Mouse (Mus musculus) stomach, postnatal 0 days (tissue): ENCODE results near the gene Grm2. TPM values are rescaled to one million over a fixed set of nuclear protein-coding genes. Genes with fewer than 3 reads are reported as not detected.

Experiments
- ATAC-seq: fragments of 200-750 bp; cut with Nextera tagmentation; 2 replicates; pipeline ENCODE4 v1.8.0; 2017; ENCODE audit not compliant: low FRiP score, low TSS enrichment
- DNase-seq: peaks from one replicate; pipeline ENCODE4 v3.0.0-alpha.2; 2016; ENCODE audit warnings: low spot score
- H3K27ac ChIP-seq: fragments of 300-500 bp; sonication (generic); replicated peaks from 2 replicates; pipeline ENCODE4 v1.5.1; 2014; ENCODE audit warnings: mild to moderate bottlenecking, control low read depth
- H3K27me3 ChIP-seq: fragments of 300-500 bp; sonication (generic); 2 replicates; pipeline ENCODE4 v1.6.1; 2014; ENCODE audit warnings: low read length; ENCODE audit not compliant: control insufficient read depth, insufficient read depth
- H3K36me3 ChIP-seq: fragments of 300-500 bp; sonication (generic); 2 replicates; pipeline ENCODE4 v1.6.1; 2014; ENCODE audit warnings: low read length, mixed read lengths; ENCODE audit not compliant: control insufficient read depth, insufficient read depth
- H3K4me1 ChIP-seq: fragments of 300-500 bp; sonication (generic); replicated peaks from 2 replicates; pipeline ENCODE4 v1.6.1; 2014; ENCODE audit warnings: antibody characterized with exemption; ENCODE audit not compliant: control insufficient read depth, insufficient read depth
- H3K4me2 ChIP-seq: fragments of 300-500 bp; sonication (generic); replicated peaks from 2 replicates; pipeline ENCODE4 v1.6.1; 2014; ENCODE audit warnings: low read depth, mild to moderate bottlenecking, control low read depth, moderate library complexity
- H3K4me3 ChIP-seq: fragments of 300-500 bp; sonication (generic); 2 replicates; pipeline ENCODE4 v1.5.1; 2014; ENCODE audit warnings: low read depth, low read length, control low read depth
- H3K9ac ChIP-seq: fragments of 300-500 bp; sonication (generic); 2 replicates; pipeline ENCODE4 v1.6.1; 2014; ENCODE audit warnings: mild to moderate bottlenecking, low read length, control low read depth, mixed read lengths
- H3K9me3 ChIP-seq: fragments of 300-500 bp; sonication (generic); 2 replicates; pipeline ENCODE4 v1.6.1; 2016; ENCODE audit warnings: low read length; ENCODE audit not compliant: control insufficient read depth
- CTCF ChIP-seq: IDR thresholded peaks from 2 replicates; pipeline ENCODE4 v1.5.1; 2016; ENCODE audit warnings: antibody characterized with exemption, low read depth, mild to moderate bottlenecking, moderate library complexity
- EP300 ChIP-seq: optimal IDR thresholded peaks from 2 replicates; pipeline ENCODE3; 2016; ENCODE audit warnings: antibody characterized with exemption
- WGBS: fragments of 180-500 bp; shearing (Covaris S2); extraction: QIAGEN DNeasy Blood & Tissue Kit; methylation state at CpG from one replicate; pipeline ENCODE4 v1.1.7; 2014; 5-methylcytosine and 5-hydroxymethylcytosine counted together
- polyA plus RNA-seq: library from polyadenylated mRNA; unstranded; fragments of >200 nt; fragmentation: Nextera tagmentation; extraction: Ambion mirVana; gene quantifications from 2 replicates; pipeline ENCODE4 v1.2.1, GENCODE M21; 2015

Grm2 gene
- polyA plus RNA-seq, 1 experiment from 2014 or later, result not detected

DNA sequence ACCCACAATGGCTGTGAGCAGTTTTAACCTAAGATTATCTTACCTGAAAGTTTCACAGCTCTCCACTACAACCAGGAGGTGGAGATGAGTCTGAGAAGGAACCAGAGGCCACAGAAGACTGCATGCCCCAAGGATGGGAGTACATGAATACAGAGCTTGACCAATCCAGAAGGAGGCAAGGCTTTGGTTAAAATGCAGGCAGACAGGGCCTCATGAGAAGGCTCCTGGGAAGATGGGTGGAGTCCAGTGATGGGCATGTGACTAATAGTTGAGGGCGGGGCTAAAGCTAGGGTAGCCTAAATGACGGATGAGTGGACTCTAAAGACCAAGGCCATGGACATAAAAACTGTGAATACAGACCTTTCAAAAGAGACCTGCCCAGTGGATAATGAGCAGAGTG lies 29.6 kb downstream of the Grm2 start, which contains the start of gene Iqcf6:
Gene Iqcf6, plus strand, starts transcription at position 301 of the 400 bp plus-strand sequence.
- H3K4me2 ChIP-seq, result no peak within 1 kb of the TSS
- no peak within 1 kb of the TSS for H3K4me3 ChIP-seq
- H3K9me3 ChIP-seq, result no peaks in the 10 kb centered on the region
- H3K36me3 ChIP-seq, result no peaks in the 10 kb centered on the region
- H3K27ac ChIP-seq, result no peak within 1 kb of the TSS
- WGBS, result 70% methylated on average over 2 of the region's 2 CpGs
- DNase-seq, result no peak
- ATAC-seq, result no peak
- no peaks in the 10 kb centered on the region for H3K4me1 ChIP-seq
- no peak within 1 kb of the TSS for H3K9ac ChIP-seq
- no peaks in the 10 kb centered on the region for H3K27me3 ChIP-seq
- TF ChIP-seq CTCF, result no peak
- no peak for TF ChIP-seq EP300

DNA sequence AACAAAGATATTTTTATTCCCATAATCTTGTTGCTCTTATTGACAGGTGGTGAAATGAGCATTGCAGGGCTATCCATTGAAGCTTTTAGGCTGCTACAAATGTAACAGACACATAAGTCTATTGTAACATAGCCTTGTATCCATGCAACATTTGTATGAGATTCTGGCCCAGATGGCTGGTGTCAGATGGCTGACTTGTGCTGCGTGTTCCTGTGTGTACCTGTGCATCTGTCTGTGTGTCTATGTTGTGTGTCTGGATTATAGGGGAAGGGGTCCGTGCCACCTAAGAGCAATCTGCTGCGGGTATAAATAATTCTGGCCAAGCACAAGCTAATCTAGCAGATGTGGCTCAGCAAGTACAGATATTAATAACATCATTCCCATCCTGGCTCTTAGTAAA lies 38.4 kb downstream of the Grm2 start:
- no peaks in the 10 kb centered on the region for H3K9me3 ChIP-seq
- no peak overlapping the region for H3K4me3 ChIP-seq
- TF ChIP-seq CTCF, result no peak
- TF ChIP-seq EP300, result no peak
- ATAC-seq (no peak), DNase-seq (no peak)
- no peak overlapping the region for H3K27ac ChIP-seq
- 76% methylated on average over 3 of the region's 3 CpGs for WGBS
- H3K36me3 ChIP-seq, result no peaks in the 10 kb centered on the region
- no peak overlapping the region for H3K9ac ChIP-seq
- H3K4me1 ChIP-seq, result no peaks in the 10 kb centered on the region
- H3K27me3 ChIP-seq, result no peaks in the 10 kb centered on the region
- H3K4me2 ChIP-seq, result no peak overlapping the region

DNA sequence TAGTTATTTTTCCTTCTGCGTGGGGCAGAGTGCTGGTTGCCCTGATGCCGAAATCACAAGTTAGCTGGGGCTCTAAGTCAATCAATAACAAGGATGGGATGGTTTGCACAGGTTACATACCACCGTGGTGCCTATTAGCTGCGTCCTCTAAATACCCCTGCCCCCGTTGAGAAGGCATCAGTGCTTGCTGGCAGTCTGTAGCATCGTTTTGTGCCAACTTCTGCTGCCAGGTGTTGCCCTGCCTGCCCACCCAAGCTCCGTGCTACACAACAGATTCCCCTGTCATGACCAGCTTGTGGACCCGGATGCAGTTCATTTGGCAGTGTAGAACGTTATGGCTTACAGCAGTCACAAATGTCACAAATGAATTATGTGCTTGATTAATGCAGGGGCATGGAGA lies 39.6 kb downstream of the Grm2 start:
- no peaks in the 10 kb centered on the region for H3K4me1 ChIP-seq
- DNase-seq (no peak), ATAC-seq (no peak)
- H3K9me3 ChIP-seq, result no peaks in the 10 kb centered on the region
- WGBS, result 75% methylated on average over 9 of the region's 9 CpGs
- TF ChIP-seq EP300, result no peak
- no peak overlapping the region for H3K27ac ChIP-seq
- no peak overlapping the region for H3K4me3 ChIP-seq
- no peak overlapping the region for H3K9ac ChIP-seq
- no peak overlapping the region for H3K4me2 ChIP-seq
- H3K36me3 ChIP-seq, result no peaks in the 10 kb centered on the region
- no peaks in the 10 kb centered on the region for H3K27me3 ChIP-seq

DNA sequence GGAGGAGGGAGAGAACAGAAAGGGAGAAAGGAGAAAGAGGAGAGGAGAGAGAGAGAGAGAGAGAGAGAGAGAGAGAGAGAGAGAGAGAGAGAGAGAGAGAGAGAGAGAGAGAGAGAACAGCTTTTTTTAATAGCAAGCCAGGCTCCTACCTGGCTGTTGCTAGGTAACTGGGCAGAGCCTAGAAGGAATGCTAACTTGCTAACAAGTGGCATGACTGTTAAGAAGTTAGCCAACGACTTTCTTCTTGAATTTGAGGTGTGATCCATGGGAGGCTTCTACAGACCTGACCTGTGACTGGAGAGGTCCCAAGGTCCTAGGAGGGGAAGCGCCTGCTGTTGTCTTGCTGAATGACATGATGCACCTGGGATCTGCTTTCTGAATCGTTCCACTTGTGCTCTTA lies 41.3 kb downstream of the Grm2 start:
- DNase-seq (no peak), ATAC-seq (no peak)
- no peak overlapping the region for H3K9ac ChIP-seq
- no peak overlapping the region for H3K4me3 ChIP-seq
- no peak for TF ChIP-seq CTCF
- no peak for TF ChIP-seq EP300
- H3K27ac ChIP-seq, result no peak overlapping the region
- H3K9me3 ChIP-seq, result no peaks in the 10 kb centered on the region
- H3K36me3 ChIP-seq, result no peaks in the 10 kb centered on the region
- H3K4me1 ChIP-seq, result no peaks in the 10 kb centered on the region
- WGBS, result 16% methylated on average over 3 of the region's 3 CpGs
- H3K27me3 ChIP-seq, result no peaks in the 10 kb centered on the region
- H3K4me2 ChIP-seq, result no peak overlapping the region

DNA sequence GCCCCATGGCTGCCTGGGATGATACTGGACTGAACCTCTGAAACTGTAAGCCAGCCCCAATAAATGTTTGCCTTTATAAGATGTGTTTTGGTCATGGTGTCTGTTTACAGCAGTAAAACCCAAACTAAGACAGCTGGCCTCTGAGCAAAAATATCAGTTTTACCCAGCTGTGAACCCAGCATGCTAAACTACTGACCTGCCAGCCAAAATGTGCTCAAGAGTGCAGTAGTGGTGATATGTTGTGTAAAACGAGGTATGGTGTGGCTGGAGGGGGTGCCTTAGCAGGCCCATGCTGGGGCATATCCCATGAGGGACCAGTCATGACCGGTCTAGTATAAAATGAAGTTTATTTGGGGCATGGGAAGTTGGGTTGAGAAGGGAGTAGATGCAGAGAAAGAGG lies 41.9 kb downstream of the Grm2 start:
- TF ChIP-seq CTCF, result no peak
- no peak for TF ChIP-seq EP300
- Histone ChIP-seq H3K36me3 (no peaks in the 10 kb centered on the region), H3K27ac (no peak overlapping the region), H3K27me3 (no peaks in the 10 kb centered on the region), H3K4me1 (no peaks in the 10 kb centered on the region), H3K9me3 (no peaks in the 10 kb centered on the region), H3K4me2 (no peak overlapping the region), H3K9ac (no peak overlapping the region), H3K4me3 (no peak overlapping the region)
- 43% methylated on average over 2 of the region's 2 CpGs for WGBS
- no peak for ATAC-seq
- no peak for DNase-seq

DNA sequence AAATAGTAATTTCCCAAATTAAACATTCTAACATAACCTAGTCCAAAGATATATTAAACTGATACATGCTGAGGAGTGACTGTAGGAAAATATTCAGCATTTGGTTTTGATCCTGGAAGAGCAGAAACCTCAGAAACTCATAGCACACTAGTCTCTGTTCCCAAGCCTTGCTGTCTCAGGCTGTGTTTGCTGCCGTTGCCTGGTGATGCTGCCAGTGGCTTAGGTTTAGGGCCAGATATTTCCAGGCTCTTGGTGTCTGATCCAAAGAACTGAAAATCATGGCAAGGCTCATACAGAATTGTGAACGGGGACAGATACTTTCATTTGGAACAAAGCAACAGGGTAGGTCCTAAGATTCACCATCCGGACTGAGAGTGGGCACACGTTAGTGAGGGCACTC lies 45.2 kb downstream of the Grm2 start:
- Histone ChIP-seq H3K4me1 (no peaks in the 10 kb centered on the region), H3K9me3 (no peaks in the 10 kb centered on the region), H3K4me3 (no peak overlapping the region), H3K36me3 (no peaks in the 10 kb centered on the region), H3K9ac (no peak overlapping the region), H3K4me2 (no peak overlapping the region), H3K27me3 (no peaks in the 10 kb centered on the region), H3K27ac (no peak overlapping the region)
- TF ChIP-seq EP300, result no peak
- TF ChIP-seq CTCF, result no peak
- DNase-seq (no peak), ATAC-seq (no peak)
- 85% methylated on average over 4 of the region's 4 CpGs for WGBS
